Mouse (Mus musculus) CD4-positive, CD25-positive, alpha-beta regulatory T cell, adult 9 weeks (primary cell): Measurements from ENCODE around the gene Gna12. TPM values are rescaled to one million over a fixed set of nuclear protein-coding genes. Genes with fewer than 3 reads are reported as not detected.

Experiments
- polyA plus RNA-seq: library from polyadenylated mRNA; unstranded; fragments of 100-300 nt; shearing (Covaris generic); gene quantifications from one replicate; pipeline ENCODE4 v1.2.1, GENCODE M21; 2017

The Gna12 gene
- polyA plus RNA-seq = 2.0 TPM

GRCm38 (mm10) chr5:140830314-140831063 lies at the start of gene Gna12:
TSS of gene Gna12 (minus strand) at chr5:140830431.

GRCm38 (mm10) chr5:140723822-140724221 lies 106.4 kb downstream of the Gna12 start, which contains the start of gene Amz1:
TSS of gene Amz1 (plus strand) at chr5:140724127.

Other genes with a start within 250 kb of the Gna12 start
- 72.0 TPM for gene Lfng, start 223.1 kb downstream of the Gna12 start, polyA plus RNA-seq
- 4.5 TPM for gene Ttyh3, start 181.4 kb downstream of the Gna12 start, polyA plus RNA-seq
- 41.1 TPM for gene Iqce, start 128.1 kb downstream of the Gna12 start, polyA plus RNA-seq
- gene Brat1, start 125.4 kb downstream of the Gna12 start, polyA plus RNA-seq = 45.4 TPM
- gene Amz1, start 106.3 kb downstream of the Gna12 start, polyA plus RNA-seq = 0.67 TPM
- gene Card11, start 170.2 kb upstream of the Gna12 start, polyA plus RNA-seq = 97.0 TPM